Mouse (Mus musculus) cerebellum, adult 2 months (tissue): ENCODE measurements around the gene Igfn1. TPM values are rescaled to one million over a fixed set of nuclear protein-coding genes. Genes with fewer than 3 reads are reported as not detected.

Source experiments
- DNase-seq, 2 experiments: peaks; one replicate each; pipeline ENCODE4 v3.0.0; 2021
- H3K27ac ChIP-seq: fragments of 200-500 bp; 2 replicates; pipeline ENCODE4 v1.5.1; 2012; ENCODE audit warnings: low read length, control low read depth, inconsistent platforms; ENCODE audit not compliant: insufficient read depth
- H3K27me3 ChIP-seq: fragments of 200-500 bp; 2 replicates; pipeline ENCODE4 v1.6.1; 2012; ENCODE audit warnings: inconsistent platforms, mild to moderate bottlenecking, low read length, moderate library complexity; ENCODE audit not compliant: control insufficient read depth, insufficient read depth
- H3K4me1 ChIP-seq: fragments of 200-500 bp; 2 replicates; pipeline ENCODE4 v1.6.1; 2011; ENCODE audit warnings: low read length; ENCODE audit not compliant: control insufficient read depth, insufficient read depth
- H3K4me3 ChIP-seq: fragments of 200-500 bp; replicated peaks from 2 replicates; pipeline ENCODE3; 2011; ENCODE audit warnings: mild to moderate bottlenecking, low read depth, low read length, control low read depth; ENCODE audit not compliant: insufficient read depth
- CTCF ChIP-seq: fragments of 200-500 bp; IDR thresholded peaks from 2 replicates; pipeline ENCODE4 v1.5.1; 2011; ENCODE audit warnings: low read depth, mild to moderate bottlenecking, control low read depth, low read length, moderate library complexity, borderline replicate concordance; ENCODE audit not compliant: insufficient read depth
- POLR2A ChIP-seq: fragments of 200-500 bp; IDR thresholded peaks from 2 replicates; pipeline ENCODE4 v1.6.1; 2011; ENCODE audit warnings: low read length, control low read depth, borderline replicate concordance; ENCODE audit not compliant: insufficient read depth
- WGBS: fragments of 180-500 bp; shearing (Covaris S2); methylation state at CpG from one replicate; pipeline ENCODE4 v1.1.7; 2018; 5-methylcytosine and 5-hydroxymethylcytosine counted together
- polyA plus RNA-seq: library from polyadenylated mRNA; depleted of rRNA; stranded (reverse); fragments of >200 nt; gene quantifications from 2 replicates; pipeline ENCODE4 v1.2.3, GENCODE M21; 2012

Gene Igfn1
- polyA plus RNA-seq, 1 experiment: 0.33 TPM

- Histone ChIP-seq H3K27me3 (no peaks in the 10 kb centered on the region), H3K27ac (no peak overlapping the region), H3K4me3 (no peak overlapping the region), H3K4me1 (no peaks in the 10 kb centered on the region; the same call in 1 of the 2 replicates)
- TF ChIP-seq CTCF: peak; percentile 81
- no peak for TF ChIP-seq POLR2A
- DNase-seq: peak; percentile 41 to 58
- 23% methylated on average over 4 of the region's 4 CpGs for WGBS
These were observed 39.6 kb upstream of the Igfn1 start for GRCm38 (mm10) chr1:136045774-136046173.

- no peaks in the 10 kb centered on the region for H3K4me1 ChIP-seq
- no peak for TF ChIP-seq POLR2A
- no peak for TF ChIP-seq CTCF
- no peak for DNase-seq
- WGBS: 18% methylated on average over 4 of the region's 4 CpGs
- no peak overlapping the region for H3K4me3 ChIP-seq
- no peaks in the 10 kb centered on the region for H3K27me3 ChIP-seq
- no peak overlapping the region for H3K27ac ChIP-seq
These were observed 34.7 kb upstream of the Igfn1 start for GRCm38 (mm10) chr1:136040874-136041273.

DNA sequence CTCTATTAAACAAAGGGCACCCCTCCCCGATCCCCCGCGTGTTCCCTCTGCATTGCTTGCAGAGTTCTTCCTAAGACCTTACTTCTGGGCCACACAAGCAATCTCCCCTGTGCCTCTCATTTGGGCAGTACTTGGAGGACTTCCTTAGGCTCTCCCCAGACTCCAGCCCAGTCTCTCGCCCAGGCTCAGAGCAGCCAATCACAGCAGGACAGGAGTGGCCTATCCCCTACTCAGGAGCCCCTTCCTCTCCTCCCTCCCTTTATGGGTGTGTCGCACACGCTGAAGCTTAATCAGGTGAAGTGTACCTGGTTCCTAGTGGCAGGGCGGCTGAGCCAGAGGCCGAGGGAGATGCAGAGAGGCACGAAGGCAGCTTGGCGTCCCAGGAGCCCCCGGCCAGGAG, 34.3 kb upstream of the Igfn1 start:
- Histone ChIP-seq H3K27ac (no peak overlapping the region), H3K4me1 (no peaks in the 10 kb centered on the region), H3K4me3 (no peak overlapping the region), H3K27me3 (no peaks in the 10 kb centered on the region)
- WGBS: 63% methylated on average over 11 of the region's 11 CpGs
- no peak for DNase-seq
- TF ChIP-seq CTCF: no peak
- TF ChIP-seq POLR2A: no peak

GRCm38 (mm10) chr1:136038746-136039538, 32.8 kb upstream of the Igfn1 start:
- WGBS: 44% methylated on average over 5 of the region's 5 CpGs
- TF ChIP-seq CTCF: no peak
- TF ChIP-seq POLR2A: no peak
- H3K27ac ChIP-seq: no peak overlapping the region
- H3K4me3 ChIP-seq: no peak overlapping the region
- no peak for DNase-seq
- H3K4me1 ChIP-seq: no peaks in the 10 kb centered on the region
- H3K27me3 ChIP-seq: no peaks in the 10 kb centered on the region

- WGBS: 39% methylated on average over 7 of the region's 7 CpGs
- TF ChIP-seq CTCF: no peak
- no peak for TF ChIP-seq POLR2A
- no peak for DNase-seq
- H3K27ac ChIP-seq: no peak overlapping the region
- H3K4me3 ChIP-seq: no peak overlapping the region
- H3K4me1 ChIP-seq: no peaks in the 10 kb centered on the region
- no peaks in the 10 kb centered on the region for H3K27me3 ChIP-seq
These were observed 26.8 kb upstream of the Igfn1 start for GRCm38 (mm10) chr1:136032961-136033360.

GRCm38 (mm10) chr1:136031697-136032096, 25.6 kb upstream of the Igfn1 start:
- Histone ChIP-seq H3K27ac (no peak overlapping the region), H3K4me1 (no peaks in the 10 kb centered on the region), H3K4me3 (no peak overlapping the region), H3K27me3 (no peaks in the 10 kb centered on the region)
- 85% methylated on average over 8 of the region's 8 CpGs for whole genome bisulfite sequencing
- DNase-seq: no peak
- TF ChIP-seq POLR2A (no peak), CTCF (no peak)

DNA sequence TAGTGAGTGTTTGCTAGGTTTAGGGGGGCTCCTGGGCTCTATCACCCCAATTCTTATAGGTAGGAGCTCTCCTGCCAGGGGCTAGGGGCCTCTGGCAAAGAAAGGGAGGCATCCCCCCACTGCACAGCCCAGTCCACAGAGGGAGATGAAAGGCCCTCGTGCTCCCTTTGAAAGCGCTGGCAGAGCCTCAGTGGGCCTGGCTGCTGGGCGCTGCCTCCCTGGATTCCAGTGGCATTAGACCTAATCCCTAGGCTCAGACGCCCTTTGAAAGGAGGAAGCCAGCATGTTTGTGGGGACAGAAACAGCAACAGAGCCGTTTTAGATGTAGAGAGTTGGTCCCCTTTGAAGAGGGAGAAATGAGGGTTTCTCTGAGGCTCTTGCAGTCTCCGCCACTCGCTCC, 24.1 kb upstream of the Igfn1 start:
- TF ChIP-seq CTCF (no peak), POLR2A (no peak)
- Histone ChIP-seq H3K27ac (no peak overlapping the region), H3K4me1 (no peaks in the 10 kb centered on the region), H3K27me3 (no peaks in the 10 kb centered on the region), H3K4me3 (no peak overlapping the region)
- 72% methylated on average over 7 of the region's 7 CpGs for WGBS
- DNase-seq: no peak
